Mouse (Mus musculus) 3T3-L1 (cell line): ENCODE measurements around the gene Lmntd1.

ENCODE experiments used
- DNase-seq: peaks from one replicate; pipeline ENCODE4 v3.0.0-alpha.2; 2015; ENCODE audit warnings: low read depth, low spot score

Lmntd1 gene

GRCm38 (mm10) chr6:145433897-145434296 is 180.2 kb downstream of the Lmntd1 start:
- DNase-seq: no peak

DNA sequence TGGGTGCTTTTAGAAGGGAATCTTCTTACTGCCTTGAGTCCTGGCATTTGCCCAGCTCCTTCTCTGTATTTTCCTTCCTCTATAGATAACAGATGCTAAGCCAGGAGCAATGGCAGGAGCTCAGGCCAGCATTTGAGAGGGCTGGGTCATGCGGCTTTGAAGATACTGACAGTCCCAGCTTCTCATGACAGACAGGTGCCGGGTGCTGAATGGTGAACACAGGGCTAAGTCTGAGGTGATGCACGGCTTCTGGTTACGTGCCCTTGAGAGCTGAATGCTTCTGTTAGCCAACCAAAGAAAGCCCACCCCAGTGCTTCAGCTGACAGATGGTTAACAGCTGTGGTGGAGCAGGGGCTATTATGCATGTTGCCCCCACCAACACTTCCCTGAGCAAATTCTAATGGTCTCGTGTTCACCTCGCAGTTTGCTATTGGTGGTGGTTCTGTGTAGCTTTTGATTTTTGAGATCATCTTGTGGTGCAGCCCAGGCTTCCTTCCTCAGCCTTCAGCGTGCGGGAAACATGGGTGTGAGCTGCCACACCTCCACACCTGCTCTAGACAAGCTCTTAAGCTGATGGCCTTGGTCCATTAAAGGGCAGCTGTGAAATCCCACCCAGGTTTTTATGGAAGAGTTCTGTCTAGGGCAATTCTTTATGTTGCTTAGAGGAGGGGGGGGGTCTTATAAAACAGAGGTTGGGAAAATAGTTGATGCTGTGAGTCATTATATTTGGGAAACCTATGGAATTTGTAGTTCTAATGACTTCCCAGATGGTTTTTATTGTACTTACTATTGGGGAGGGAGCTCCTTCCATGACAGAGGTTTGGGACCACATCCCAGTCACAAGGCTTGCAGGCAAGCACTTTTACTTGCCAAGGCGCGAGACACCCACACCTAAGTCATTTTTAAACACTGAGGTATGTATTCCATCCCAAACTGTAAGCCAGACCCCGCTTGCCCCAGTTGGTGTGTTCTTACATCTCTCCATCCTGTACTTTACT is 181.1 kb downstream of the Lmntd1 start:
- DNase-seq: no peak

GRCm38 (mm10) chr6:145431747-145432146 is 182.4 kb downstream of the Lmntd1 start:
- DNase-seq: peak; percentile 55

DNA sequence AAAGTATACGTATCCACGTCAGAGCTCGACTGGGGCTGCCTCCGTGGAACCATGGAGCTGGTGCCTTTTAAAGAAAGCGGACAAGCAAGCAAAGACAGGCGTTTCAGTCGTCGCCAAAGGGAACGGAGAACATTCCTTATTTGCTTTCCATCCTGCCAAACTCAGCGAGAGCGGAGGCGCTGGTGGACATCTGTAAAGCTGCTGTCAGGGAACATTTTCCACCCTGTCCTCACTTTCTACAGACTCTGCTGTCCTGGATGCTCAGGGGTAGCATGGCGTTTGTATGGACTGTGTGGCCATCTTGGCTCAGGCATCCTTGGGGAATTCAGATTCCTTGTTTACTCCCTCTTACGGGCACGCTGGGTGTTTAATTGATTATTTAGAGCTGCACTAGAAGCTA is 186.7 kb downstream of the Lmntd1 start:
- DNase-seq: no peak

DNA sequence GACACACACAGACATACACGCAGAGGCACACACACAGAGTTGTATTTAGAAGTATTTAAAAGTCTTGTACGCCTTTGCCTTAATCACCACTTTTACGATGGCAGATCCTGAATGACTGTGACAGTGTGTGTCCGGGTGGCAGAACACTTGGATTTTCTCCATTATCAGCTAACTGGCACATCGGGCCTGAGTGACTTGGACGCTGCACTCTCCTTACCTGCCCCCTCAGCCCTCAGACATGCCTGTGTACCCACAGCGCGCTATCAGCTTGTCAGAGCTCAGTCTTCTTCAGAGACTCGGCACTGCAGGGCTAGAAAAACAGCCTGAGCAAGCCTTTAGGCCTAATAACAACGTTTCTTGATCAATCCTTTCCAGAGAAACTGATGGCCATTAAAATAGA is 187.6 kb downstream of the Lmntd1 start:
- no peak for DNase-seq

- DNase-seq: no peak
Observed at GRCm38 (mm10) chr6:145424156-145424555, 190.0 kb downstream of the Lmntd1 start.

DNA sequence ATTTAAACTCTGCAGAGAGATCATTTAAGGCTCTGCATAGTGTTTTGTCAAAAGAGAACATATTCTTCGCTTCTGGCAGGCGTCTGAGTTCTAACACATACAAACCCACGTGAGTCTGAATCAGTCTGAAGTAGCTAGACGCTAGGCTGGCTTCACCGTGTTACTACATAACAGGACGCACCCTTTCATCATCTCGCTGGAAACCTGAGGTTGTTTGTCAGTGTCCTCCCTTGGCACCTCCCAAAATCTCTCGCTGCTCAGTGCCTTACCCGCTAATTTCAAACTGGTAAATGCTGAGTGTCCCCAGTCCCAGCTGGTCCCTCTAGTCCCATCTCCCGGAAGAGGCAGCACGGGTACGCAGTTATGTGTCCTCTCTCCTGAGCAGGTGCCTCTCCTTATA is 190.6 kb downstream of the Lmntd1 start:
- DNase-seq: no peak

DNA sequence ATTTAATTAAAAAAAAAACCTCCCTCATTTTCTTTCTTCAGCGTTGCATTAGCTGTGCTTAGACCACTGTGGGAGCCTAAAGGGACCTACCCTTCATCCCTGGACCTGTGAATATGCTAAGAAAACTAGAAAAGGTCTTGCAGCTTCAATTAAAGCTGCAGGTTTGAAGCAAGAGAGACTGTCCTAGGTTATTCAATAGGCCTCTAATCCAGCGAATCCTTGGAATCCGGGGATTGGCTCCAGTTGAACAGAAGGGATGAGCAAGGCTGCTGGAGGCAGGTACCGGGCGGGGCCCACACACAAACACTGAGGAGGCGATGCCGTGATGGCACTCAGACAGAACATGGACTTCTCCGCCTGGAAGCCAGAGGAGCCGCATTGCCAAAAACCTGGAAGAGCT is 192.5 kb downstream of the Lmntd1 start:
- DNase-seq: no peak

DNA sequence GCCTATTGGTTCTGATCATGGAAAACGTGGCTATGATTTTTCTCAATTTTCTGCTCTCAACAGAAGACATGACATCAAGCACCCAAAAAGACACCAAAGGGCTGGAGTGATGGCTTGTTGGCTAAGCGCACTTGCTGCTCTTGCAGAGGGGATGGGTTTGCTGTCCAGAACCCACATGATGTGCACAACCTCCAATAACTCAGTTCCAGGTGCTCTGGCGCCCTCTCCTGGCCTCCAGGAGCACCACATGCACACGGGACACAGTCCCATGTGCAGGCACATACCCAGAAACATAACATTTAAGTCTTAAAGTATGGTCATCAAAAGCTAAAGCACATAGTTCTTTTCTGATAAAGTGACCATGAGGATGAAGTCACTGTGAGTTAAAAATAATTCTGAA is 193.7 kb downstream of the Lmntd1 start:
- DNase-seq: no peak

- DNase-seq: no peak
Observed at GRCm38 (mm10) chr6:145418856-145419255, 195.3 kb downstream of the Lmntd1 start.

- peak; percentile 60 for DNase-seq
Observed at GRCm38 (mm10) chr6:145417720-145418440, 196.2 kb downstream of the Lmntd1 start.

DNA sequence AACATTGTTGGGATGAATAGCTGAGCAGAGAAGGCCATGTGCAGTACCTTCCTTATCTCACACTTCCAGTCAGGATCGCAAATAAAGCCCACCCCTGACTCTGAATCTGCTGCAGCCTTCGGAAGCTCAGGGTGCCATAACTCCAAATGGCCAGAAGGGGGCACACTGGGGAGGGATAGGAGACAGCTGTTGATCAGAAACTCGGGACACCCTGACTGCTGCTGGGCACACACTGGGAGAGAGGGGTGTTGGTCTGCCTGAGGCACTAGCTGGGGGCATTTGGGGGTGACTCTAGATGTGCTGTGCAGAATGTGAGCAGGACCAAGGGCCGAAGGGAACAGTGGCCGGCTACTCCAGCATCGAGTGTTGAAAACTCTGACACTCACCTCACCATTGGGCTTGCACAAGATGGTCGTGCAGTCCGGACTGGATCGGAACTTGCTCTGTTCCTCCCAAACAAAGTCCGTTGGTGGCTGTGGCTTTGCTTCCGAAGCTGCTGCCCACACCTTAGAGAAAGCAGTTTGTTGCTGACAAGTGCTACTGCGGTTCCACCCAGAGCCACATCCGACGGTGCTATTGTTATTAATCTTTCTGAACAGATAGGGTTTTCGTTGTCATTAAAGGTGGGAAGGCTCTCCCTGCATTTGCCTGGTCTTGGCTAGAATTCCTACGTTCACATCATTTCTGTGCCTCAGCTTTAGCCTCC is 197.0 kb downstream of the Lmntd1 start:
- DNase-seq: peak; percentile 68

- DNase-seq: peak; percentile 45
Observed at GRCm38 (mm10) chr6:145404369-145405051, 209.6 kb downstream of the Lmntd1 start.

GRCm38 (mm10) chr6:145401140-145401539 is 213.0 kb downstream of the Lmntd1 start:
- peak; percentile 67 for DNase-seq

GRCm38 (mm10) chr6:145397881-145398280 is 216.2 kb downstream of the Lmntd1 start:
- DNase-seq: no peak

- peak; percentile 60 for DNase-seq
Observed at GRCm38 (mm10) chr6:145396534-145396933, 217.6 kb downstream of the Lmntd1 start.

DNA sequence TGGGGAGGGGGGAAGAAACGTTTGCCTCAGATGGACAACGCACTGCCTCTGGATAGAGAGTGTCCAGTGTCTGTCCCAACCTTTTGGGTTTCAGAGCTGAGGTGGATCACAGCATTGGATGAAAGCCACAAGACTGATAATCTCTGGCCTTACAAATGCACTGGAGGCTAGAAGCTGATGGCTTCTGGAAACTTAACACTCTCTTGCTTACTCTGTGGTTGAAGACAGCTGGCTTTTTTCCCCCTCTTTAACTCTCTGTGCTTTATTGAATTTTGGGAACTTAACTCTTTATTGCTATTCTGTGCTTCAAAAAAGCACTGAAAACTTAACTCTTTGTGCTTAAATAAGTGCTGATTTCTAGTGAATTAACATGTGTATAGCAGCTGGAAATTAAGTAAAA is 223.7 kb downstream of the Lmntd1 start:
- DNase-seq: no peak

- no peak for DNase-seq
Observed at GRCm38 (mm10) chr6:145389904-145390303, 224.2 kb downstream of the Lmntd1 start.

DNA sequence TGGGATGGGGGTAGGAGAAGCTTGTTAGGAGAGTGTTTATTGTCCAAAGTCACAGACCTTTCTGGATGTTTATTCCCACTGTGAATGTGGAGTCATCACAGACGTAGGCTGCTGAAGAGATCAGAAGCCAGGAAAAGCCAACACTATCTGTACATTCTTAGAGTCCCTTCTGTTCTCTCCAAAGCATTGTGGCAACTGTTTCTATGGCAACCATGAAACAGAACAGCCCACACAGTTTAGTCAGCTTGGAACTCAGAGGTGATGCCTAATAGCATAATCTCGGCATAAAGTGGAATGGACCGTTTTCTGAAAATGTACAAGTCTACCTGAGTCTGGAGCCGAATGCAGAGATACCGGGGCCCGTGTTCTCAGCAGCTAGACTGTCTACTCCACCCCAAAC is 226.7 kb downstream of the Lmntd1 start:
- DNase-seq: peak; percentile 32

- DNase-seq: peak; percentile 52
Observed at GRCm38 (mm10) chr6:145382586-145383380, 231.3 kb downstream of the Lmntd1 start.

DNA sequence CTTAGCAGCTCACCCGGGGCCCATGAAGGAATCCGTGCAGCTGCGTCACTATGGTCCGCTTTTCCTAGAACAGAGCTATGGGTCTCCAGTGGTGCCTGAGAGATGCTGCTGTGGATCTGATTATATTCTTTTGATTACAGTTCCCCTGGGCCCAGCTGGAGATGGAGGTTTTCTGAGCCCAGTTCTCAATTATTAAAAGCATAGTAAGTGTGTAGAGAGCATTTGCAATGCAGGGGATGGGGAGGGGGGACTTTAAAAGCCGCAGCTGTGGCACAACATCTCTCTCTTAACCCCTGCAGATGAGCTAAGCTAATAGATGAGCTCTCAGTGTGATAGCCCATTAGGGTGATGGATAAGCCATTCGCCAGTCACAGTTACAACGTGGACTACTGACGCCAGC is 233.2 kb downstream of the Lmntd1 start:
- no peak for DNase-seq
